Mouse (Mus musculus) bone marrow, adult 2 months (tissue): ENCODE results near the gene Mmadhc.

Experiments
- CTCF ChIP-seq: fragments of 200-500 bp; IDR thresholded peaks from 2 replicates; pipeline ENCODE4 v1.5.1; 2011; ENCODE audit warnings: low read length, control low read depth; ENCODE audit not compliant: control insufficient read depth, insufficient read depth
- POLR2A ChIP-seq: fragments of 200-500 bp; IDR thresholded peaks from 2 replicates; pipeline ENCODE4 v1.6.1; 2011; ENCODE audit warnings: low read depth, mild to moderate bottlenecking, control low read depth, low read length, borderline replicate concordance; ENCODE audit not compliant: control insufficient read depth

- TF ChIP-seq CTCF (no peak), POLR2A (no peak)
Observed at GRCm38 (mm10) chr2:50284040-50284439, 12.6 kb downstream of the Mmadhc start.
